Mouse (Mus musculus) liver, postnatal 0 days (tissue): ENCODE results near the gene Tssk4. TPM values are rescaled to one million over a fixed set of nuclear protein-coding genes. Genes with fewer than 3 reads are reported as not detected.

ENCODE experiments used
- ATAC-seq: fragments of 200-750 bp; cut with Nextera tagmentation; 2 replicates; pipeline ENCODE4 v1.8.0; 2017; ENCODE audit warnings: mild to moderate bottlenecking, moderate library complexity
- DNase-seq: peaks from one replicate; pipeline ENCODE4 v3.0.0-alpha.2; 2016
- H3K27ac ChIP-seq: fragments of 300-500 bp; sonication (generic); 2 replicates; pipeline ENCODE4 v1.5.1; 2014; ENCODE audit warnings: antibody characterized with exemption, moderate library complexity, mild to moderate bottlenecking, low read depth
- H3K27me3 ChIP-seq: fragments of 300-500 bp; sonication (generic); 2 replicates; pipeline ENCODE4 v1.6.1; 2014; ENCODE audit warnings: low read length, control low read depth, mixed read lengths; ENCODE audit not compliant: insufficient read depth
- H3K36me3 ChIP-seq: fragments of 300-500 bp; sonication (generic); replicated peaks from 2 replicates; pipeline ENCODE4 v1.6.1; 2014; ENCODE audit warnings: mild to moderate bottlenecking, control low read depth, low read length, moderate library complexity, mixed read lengths; ENCODE audit not compliant: insufficient read depth
- H3K4me1 ChIP-seq: fragments of 300-500 bp; sonication (generic); 2 replicates; pipeline ENCODE4 v1.6.1; 2014; ENCODE audit warnings: antibody characterized with exemption, mild to moderate bottlenecking, control low read depth; ENCODE audit not compliant: insufficient read depth
- H3K4me2 ChIP-seq: fragments of 300-500 bp; sonication (generic); 2 replicates; pipeline ENCODE4 v1.6.1; 2014; ENCODE audit warnings: low read depth, mild to moderate bottlenecking, low read length, moderate library complexity, mixed read lengths
- H3K4me3 ChIP-seq: fragments of 300-500 bp; sonication (generic); 2 replicates; pipeline ENCODE4 v1.5.1; 2014; ENCODE audit warnings: low read depth, low read length
- H3K9ac ChIP-seq: fragments of 300-500 bp; sonication (generic); replicated peaks from 2 replicates; pipeline ENCODE4 v1.6.1; 2014; ENCODE audit warnings: mild to moderate bottlenecking, moderate library complexity
- H3K9me3 ChIP-seq: fragments of 300-500 bp; sonication (generic); 2 replicates; pipeline ENCODE4 v1.6.1; 2016; ENCODE audit warnings: mild to moderate bottlenecking, control low read depth, low read length, mixed read lengths
- CTCF ChIP-seq: sonication (generic); IDR thresholded peaks from 2 replicates; pipeline ENCODE4 v1.5.1; 2016; ENCODE audit warnings: antibody characterized with exemption, low read depth
- EP300 ChIP-seq: IDR thresholded peaks from 2 replicates; pipeline ENCODE4 v1.6.1; 2016; ENCODE audit warnings: antibody characterized with exemption, low read depth, mild to moderate bottlenecking
- WGBS: fragments of 180-500 bp; shearing (Covaris S2); extraction: QIAGEN DNeasy Blood & Tissue Kit; methylation state at CpG from one replicate; pipeline ENCODE4 v1.1.7; 2014; ENCODE audit not compliant: insufficient replicate concordance; 5-methylcytosine and 5-hydroxymethylcytosine counted together
- polyA plus RNA-seq: library from polyadenylated mRNA; unstranded; fragments of >200 nt; fragmentation: Nextera tagmentation; extraction: Ambion mirVana; gene quantifications from 2 replicates; pipeline ENCODE4 v1.2.1, GENCODE M21; 2015

Gene Tssk4
- polyA plus RNA-seq, 1 experiment from 2014 or later, result 0.06 TPM

DNA sequence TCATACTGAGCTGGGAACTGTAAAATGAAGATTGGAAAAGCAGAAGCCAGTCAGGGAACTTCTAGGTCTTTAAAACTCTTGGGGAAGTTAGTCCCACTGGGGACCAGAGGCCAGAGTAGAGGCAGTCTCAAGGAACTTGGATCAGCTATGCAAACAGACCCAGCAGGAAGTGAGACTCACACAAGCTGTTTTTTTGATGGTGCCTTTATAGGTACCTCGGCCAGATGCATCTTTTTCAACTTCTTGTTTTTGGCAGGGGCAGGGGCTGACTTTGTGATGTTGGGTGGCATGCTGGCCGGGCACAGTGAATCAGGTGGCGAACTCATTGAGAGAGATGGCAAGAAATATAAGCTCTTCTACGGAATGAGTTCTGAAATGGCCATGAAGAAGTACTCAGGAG, 27.6 kb downstream of the Tssk4 start:
- Histone ChIP-seq H3K9me3 (no peaks in the 10 kb centered on the region), H3K36me3 (peaks cover 54% of the 10 kb centered on the region), H3K27ac (no peak overlapping the region), H3K4me2 (no peak overlapping the region), H3K4me3 (no peak overlapping the region), H3K27me3 (no peaks in the 10 kb centered on the region), H3K9ac (no peak overlapping the region), H3K4me1 (peaks cover 19% of the 10 kb centered on the region; the same call in 1 of the 2 replicates)
- TF ChIP-seq CTCF (no peak), EP300 (no peak)
- WGBS, result 80% methylated on average over 4 of the region's 4 CpGs
- ATAC-seq (no peak), DNase-seq (no peak)

DNA sequence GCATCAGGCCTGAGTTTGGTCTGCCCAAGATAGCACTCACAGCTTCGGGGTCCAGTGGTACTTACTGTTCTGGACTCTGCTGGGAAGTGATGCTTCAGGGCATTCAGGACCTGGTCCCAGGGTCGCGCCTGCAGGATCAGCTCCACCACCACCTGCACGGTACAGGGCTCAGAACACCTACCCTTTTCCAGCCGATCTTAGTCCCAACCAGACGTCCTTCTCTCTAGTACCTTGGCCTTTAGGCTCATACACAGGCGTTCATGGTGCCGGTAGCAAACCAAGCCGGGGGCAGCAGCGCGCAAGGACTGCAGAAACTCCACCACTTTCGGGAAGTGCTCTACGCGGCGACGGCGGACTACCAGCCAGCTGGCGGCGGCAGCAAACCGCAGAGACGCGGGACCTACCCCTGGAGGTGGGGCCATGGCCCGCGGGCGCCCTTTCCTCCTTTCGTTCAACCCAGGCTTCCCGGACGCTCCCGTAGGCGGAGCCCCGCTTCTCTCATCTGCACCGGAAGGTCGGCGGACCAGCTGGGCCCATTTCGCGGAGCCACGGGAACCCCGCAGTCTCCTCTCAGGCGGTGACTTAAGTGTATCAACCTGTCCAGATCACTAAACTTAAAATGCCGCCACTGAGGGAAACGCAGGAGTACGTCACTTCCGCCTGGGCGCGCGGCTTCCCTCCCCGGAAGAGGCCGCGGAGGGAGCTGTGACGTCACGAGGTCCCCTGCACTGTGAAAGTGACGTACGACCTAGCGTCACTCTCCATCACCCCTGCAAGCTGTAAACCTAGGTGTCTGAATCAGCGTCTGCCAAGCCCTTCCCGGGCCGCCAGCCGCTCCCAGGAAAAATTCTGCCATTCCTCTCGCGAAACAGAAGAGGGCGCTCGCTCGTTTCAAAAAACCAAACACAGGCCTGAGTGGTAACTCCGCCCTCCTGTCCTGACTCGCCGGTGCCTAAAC, 31.5 kb downstream of the Tssk4 start, which contains the start of gene Tinf2:
Gene Tinf2, minus strand, starts transcription at position 661 of the 958 bp plus-strand sequence.
- Histone ChIP-seq H3K36me3 (peaks cover 39% of the 10 kb centered on the region), H3K9me3 (no peaks in the 10 kb centered on the region), H3K4me2 (peak within 1 kb of the TSS; percentile 76), H3K4me3 (peak within 1 kb of the TSS; percentile 73), H3K27me3 (no peaks in the 10 kb centered on the region), H3K27ac (peak within 1 kb of the TSS; percentile 82), H3K9ac (peak within 1 kb of the TSS; percentile 78), H3K4me1 (peaks cover 10% of the 10 kb centered on the region; the same call in 1 of the 2 replicates)
- ATAC-seq, result peak; percentile 96
- 3% methylated on average over 66 of the region's 66 CpGs for WGBS
- peak; percentile 96 for DNase-seq
- TF ChIP-seq EP300, result peak; percentile 79
- peak; percentile 91 for TF ChIP-seq CTCF

DNA sequence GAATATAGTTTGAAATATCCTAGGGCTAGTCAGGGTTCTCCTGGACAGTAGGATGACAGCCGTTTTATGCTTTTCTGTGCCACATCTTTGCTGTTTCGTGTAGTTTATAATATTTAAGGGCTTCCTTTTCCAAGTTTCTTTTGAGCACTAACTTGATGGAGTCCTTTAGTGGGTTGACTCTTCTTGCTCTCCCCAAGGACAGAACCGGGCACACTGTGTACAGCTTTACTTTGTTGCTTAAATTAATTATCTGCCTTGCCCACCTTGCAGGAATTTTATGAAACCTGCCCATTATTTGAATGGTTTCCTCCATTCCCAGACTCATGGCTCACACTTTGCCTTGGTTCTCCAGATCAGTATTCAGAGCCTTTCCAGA, 32.1 kb downstream of the Tssk4 start:
- no peak for TF ChIP-seq CTCF
- TF ChIP-seq EP300, result no peak
- H3K9ac ChIP-seq, result peak overlapping the region; percentile 64
- peaks cover 33% of the 10 kb centered on the region for H3K36me3 ChIP-seq
- DNase-seq (no peak), ATAC-seq (peak; percentile 3)
- peak overlapping the region; percentile 82 for H3K27ac ChIP-seq
- peak overlapping the region; percentile 76 for H3K4me2 ChIP-seq
- no peaks in the 10 kb centered on the region for H3K27me3 ChIP-seq
- peaks cover 10% of the 10 kb centered on the region; the same call in 1 of the 2 replicates for H3K4me1 ChIP-seq
- H3K9me3 ChIP-seq, result no peaks in the 10 kb centered on the region
- WGBS, result 11% methylated on average over 3 of the region's 3 CpGs
- H3K4me3 ChIP-seq, result peak overlapping the region; percentile 73

DNA sequence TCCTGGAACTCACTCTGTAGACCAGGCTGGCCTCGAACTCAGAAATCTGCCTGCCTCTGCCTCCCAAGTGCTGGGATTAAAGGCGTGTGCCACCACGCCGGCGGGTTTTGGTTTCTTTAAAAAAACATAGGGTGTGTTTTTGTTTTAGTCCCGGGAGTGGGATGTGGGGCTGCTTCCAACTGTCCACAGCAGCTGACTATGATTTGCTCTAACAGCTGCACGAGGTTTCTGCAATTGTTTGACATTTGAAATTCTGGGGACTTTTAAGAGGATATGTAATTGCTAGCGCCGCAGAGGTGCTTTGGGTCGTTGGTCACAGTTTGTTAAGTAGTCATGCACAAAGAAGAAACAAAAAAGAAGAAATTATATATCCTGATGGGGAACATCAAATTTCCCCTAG, 39.4 kb downstream of the Tssk4 start:
- Histone ChIP-seq H3K27ac (no peak overlapping the region), H3K4me3 (no peak overlapping the region), H3K4me2 (no peak overlapping the region), H3K9ac (no peak overlapping the region), H3K36me3 (no peaks in the 10 kb centered on the region), H3K9me3 (no peaks in the 10 kb centered on the region), H3K4me1 (no peaks in the 10 kb centered on the region), H3K27me3 (no peaks in the 10 kb centered on the region)
- DNase-seq (no peak), ATAC-seq (no peak)
- TF ChIP-seq CTCF (no peak), EP300 (no peak)
- 74% methylated on average over 10 of the region's 10 CpGs for WGBS

DNA sequence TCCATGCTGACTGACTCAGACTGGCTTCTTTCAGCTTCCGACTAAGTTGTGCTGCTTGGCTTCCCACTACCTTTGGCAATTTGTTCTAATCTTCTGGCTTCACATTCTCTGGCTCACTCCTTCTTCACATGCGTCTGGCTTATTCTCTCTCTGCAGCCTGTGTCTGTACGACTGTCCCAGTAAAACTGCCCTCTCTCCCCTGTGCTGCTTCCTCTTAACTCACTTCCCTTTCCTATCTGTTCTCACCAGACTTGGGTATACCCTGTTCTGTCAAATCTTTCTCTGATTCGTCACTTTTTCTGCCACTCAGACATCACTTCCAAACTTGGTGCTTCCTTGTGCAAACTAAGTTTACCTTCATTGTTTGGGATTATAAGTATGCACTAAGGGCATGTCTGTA, 47.2 kb downstream of the Tssk4 start:
- no peak for ATAC-seq
- TF ChIP-seq CTCF, result no peak
- TF ChIP-seq EP300, result no peak
- H3K4me2 ChIP-seq, result no peak overlapping the region
- WGBS, result 50% methylated on average over 4 of the region's 4 CpGs
- H3K27ac ChIP-seq, result no peak overlapping the region; the same call in 1 of the 2 replicates
- no peaks in the 10 kb centered on the region for H3K36me3 ChIP-seq
- DNase-seq, result no peak
- no peaks in the 10 kb centered on the region for H3K9me3 ChIP-seq
- H3K9ac ChIP-seq, result no peak overlapping the region
- peaks cover 2% of the 10 kb centered on the region; the same call in 1 of the 2 replicates for H3K4me1 ChIP-seq
- H3K27me3 ChIP-seq, result no peaks in the 10 kb centered on the region
- no peak overlapping the region for H3K4me3 ChIP-seq

DNA sequence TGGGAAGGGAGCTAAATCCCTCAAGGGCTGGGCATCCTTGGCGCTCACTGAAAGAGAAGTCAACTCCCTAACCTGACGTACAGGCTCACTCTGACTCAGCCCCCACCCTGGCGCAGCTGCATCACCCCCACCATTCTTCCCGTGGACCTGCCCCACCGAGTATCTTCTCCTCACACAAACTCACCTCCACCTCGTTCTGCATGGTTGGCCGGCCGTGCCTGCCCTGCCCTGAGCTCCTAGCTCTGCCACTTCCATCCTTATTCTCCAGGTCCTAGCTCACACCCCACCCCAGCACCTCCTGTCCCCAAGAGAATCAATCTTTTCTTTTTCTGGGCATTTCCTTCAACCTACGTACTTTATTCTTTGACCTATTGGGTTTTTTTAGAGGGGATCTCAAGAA, 51.1 kb downstream of the Tssk4 start:
- WGBS, result 77% methylated on average over 9 of the region's 9 CpGs
- no peak for TF ChIP-seq EP300
- no peak for TF ChIP-seq CTCF
- no peak for ATAC-seq
- Histone ChIP-seq H3K9me3 (no peaks in the 10 kb centered on the region), H3K4me2 (no peak overlapping the region), H3K4me1 (peaks cover 5% of the 10 kb centered on the region), H3K9ac (no peak overlapping the region), H3K4me3 (no peak overlapping the region), H3K36me3 (peaks cover 6% of the 10 kb centered on the region; the same call in 1 of the 2 replicates), H3K27me3 (no peaks in the 10 kb centered on the region), H3K27ac (no peak overlapping the region)
- DNase-seq, result no peak

Other genes with a start within 250 kb of the Tssk4 start
- gene Dhrs4, start 171.4 kb upstream of the Tssk4 start, polyA plus RNA-seq, result 177 TPM in 2 replicates
- 0.06 and 0.08 TPM in 2 replicates for gene Carmil3, start 159.5 kb upstream of the Tssk4 start, polyA plus RNA-seq
- gene Cpne6, start 139.7 kb upstream of the Tssk4 start, polyA plus RNA-seq, result not detected in 2 replicates
- not detected in 2 replicates for gene Nrl, start 125.2 kb upstream of the Tssk4 start, polyA plus RNA-seq
- 19.9 and 20.7 TPM in 2 replicates for gene Pck2, start 109.9 kb upstream of the Tssk4 start, polyA plus RNA-seq
- 59.9 and 62.7 TPM in 2 replicates for gene Dcaf11, start 90.2 kb upstream of the Tssk4 start, polyA plus RNA-seq
- 1.3 and 1.4 TPM in 2 replicates for gene A730061H03Rik, start 89.8 kb upstream of the Tssk4 start, polyA plus RNA-seq
- gene Fitm1, start 74.6 kb upstream of the Tssk4 start, polyA plus RNA-seq, result 1.8 and 4.6 TPM in 2 replicates
- 162 and 180 TPM in 2 replicates for gene Psme1, start 72.1 kb upstream of the Tssk4 start, polyA plus RNA-seq
- gene Emc9, start 64.9 kb upstream of the Tssk4 start, polyA plus RNA-seq, result 17.3 and 19.2 TPM in 2 replicates
- 222 and 231 TPM in 2 replicates for gene Psme2, start 59.1 kb upstream of the Tssk4 start, polyA plus RNA-seq
- gene Rnf31, start 58.5 kb upstream of the Tssk4 start, polyA plus RNA-seq, result 8.5 and 9.6 TPM in 2 replicates
- 18.6 and 19.4 TPM in 2 replicates for gene Irf9, start 46.6 kb upstream of the Tssk4 start, polyA plus RNA-seq
- 1.5 and 2.2 TPM in 2 replicates for gene Rec8, start 32.1 kb upstream of the Tssk4 start, polyA plus RNA-seq
- 14.7 and 16.6 TPM in 2 replicates for gene Ipo4, start 14.2 kb upstream of the Tssk4 start, polyA plus RNA-seq
- gene Gm49378, start 12.3 kb upstream of the Tssk4 start, polyA plus RNA-seq, result 0.99 and 1.6 TPM in 2 replicates
- 39.3 and 42.8 TPM in 2 replicates for gene Tm9sf1, start 6.4 kb upstream of the Tssk4 start, polyA plus RNA-seq
- gene Mdp1, start 10.3 kb downstream of the Tssk4 start, polyA plus RNA-seq, result 16.0 and 16.1 TPM in 2 replicates
- gene Gmpr2, start 21.8 kb downstream of the Tssk4 start, polyA plus RNA-seq, result 15.0 and 17.4 TPM in 2 replicates
- gene Nedd8, start 21.9 kb downstream of the Tssk4 start, polyA plus RNA-seq, result 228 and 231 TPM in 2 replicates
- gene Tinf2, start 31.6 kb downstream of the Tssk4 start, polyA plus RNA-seq, result 11.5 and 14.1 TPM in 2 replicates
- gene Tgm1, start 63.7 kb downstream of the Tssk4 start, polyA plus RNA-seq, result 3.6 and 4.7 TPM in 2 replicates
- gene Rabggta, start 72.1 kb downstream of the Tssk4 start, polyA plus RNA-seq, result 18.5 and 21.2 TPM in 2 replicates
- 98.6 and 103 TPM in 2 replicates for gene Dhrs1, start 95.5 kb downstream of the Tssk4 start, polyA plus RNA-seq
- 13.2 and 14.5 TPM in 2 replicates for gene Nop9, start 95.5 kb downstream of the Tssk4 start, polyA plus RNA-seq
- 191 and 192 TPM in 2 replicates for gene Cideb, start 108.3 kb downstream of the Tssk4 start, polyA plus RNA-seq
- gene Ltb4r2, start 111.2 kb downstream of the Tssk4 start, polyA plus RNA-seq, result 1.8 and 2.1 TPM in 2 replicates
- gene Ltb4r1, start 115.8 kb downstream of the Tssk4 start, polyA plus RNA-seq, result 21.6 and 22.0 TPM in 2 replicates
- 1.5 and 1.7 TPM in 2 replicates for gene Adcy4, start 133.9 kb downstream of the Tssk4 start, polyA plus RNA-seq
- 9.6 and 10.3 TPM in 2 replicates for gene Ripk3, start 138.7 kb downstream of the Tssk4 start, polyA plus RNA-seq
- 0.41 and 0.63 TPM in 2 replicates for gene Nfatc4, start 173.0 kb downstream of the Tssk4 start, polyA plus RNA-seq
- 0.63 and 0.70 TPM in 2 replicates for gene Nynrin, start 203.8 kb downstream of the Tssk4 start, polyA plus RNA-seq
- 0.29 and 0.40 TPM in 2 replicates for gene Cbln3, start 234.2 kb downstream of the Tssk4 start, polyA plus RNA-seq
- 4.6 and 5.2 TPM in 2 replicates for gene Khnyn, start 234.8 kb downstream of the Tssk4 start, polyA plus RNA-seq